Mouse (Mus musculus): Measurements from ENCODE around the gene Elmo2. TPM values are rescaled to one million over a fixed set of nuclear protein-coding genes. Genes with fewer than 3 reads are reported as not detected.

The Elmo2 gene
- polyA plus RNA-seq (2012; rRNA removed), result 139 and 153 TPM in 2 replicates

DNA sequence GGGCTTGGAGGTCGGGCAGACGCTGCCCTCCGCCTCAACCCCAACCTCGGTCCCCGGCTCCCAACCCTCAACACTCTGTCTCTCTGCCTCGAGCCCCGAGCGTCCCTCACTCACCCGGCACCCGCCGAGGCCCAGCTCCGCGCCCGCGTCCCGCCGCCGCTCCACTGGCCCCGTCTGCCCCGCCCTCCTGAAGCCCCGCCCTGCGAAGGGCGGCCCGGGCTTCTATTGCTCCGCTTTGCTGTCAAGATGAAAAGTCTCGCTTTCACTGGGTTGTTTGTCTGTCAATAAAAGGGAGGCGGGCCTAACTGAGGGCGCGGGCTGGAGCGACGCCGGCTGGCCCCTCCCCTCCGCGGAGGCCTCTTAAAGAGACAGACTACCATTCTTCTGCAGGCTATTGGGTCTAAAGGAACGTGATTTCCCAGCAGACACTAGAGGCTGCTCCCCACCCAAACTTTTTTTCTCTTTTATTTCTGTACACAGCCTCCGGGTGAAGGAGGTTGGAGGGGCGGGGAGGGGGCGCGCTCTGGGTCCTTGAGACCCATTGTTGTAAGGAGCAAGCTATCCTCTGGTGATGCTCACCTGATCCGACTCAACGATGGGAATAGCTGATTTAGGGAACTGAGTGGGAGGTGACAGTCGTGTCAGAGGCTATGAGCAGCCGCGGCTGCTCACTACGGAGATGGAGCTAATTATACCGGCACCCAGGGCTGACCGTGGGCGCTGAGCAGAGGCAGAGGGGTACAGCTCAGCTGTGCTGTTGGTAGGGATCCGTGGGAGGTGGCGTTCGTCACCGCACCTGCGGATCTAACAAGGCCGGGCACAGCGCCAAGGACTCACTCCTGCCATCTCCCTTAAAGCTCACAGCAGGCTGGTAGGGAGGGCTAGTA lies at the start of gene Elmo2:
Gene Elmo2 (minus strand): TSS at position 176 of the 887 bp plus-strand sequence.
- H3K4me3 ChIP-seq (ENCODE audit: insufficient read depth, low read length), result peak within 1 kb of the TSS; percentile 91
- H3K27ac ChIP-seq (ENCODE audit: insufficient read depth, low read length), result peak within 1 kb of the TSS; percentile 73
- peaks cover 13% of the 10 kb centered on the region for H3K4me1 ChIP-seq (ENCODE audit: control insufficient read depth, insufficient read depth, low read length)
- no peak for TF ChIP-seq CTCF (IDR thresholded peaks at IDR 0.05; ENCODE audit: extremely low read depth, insufficient read depth, low read length)
- peak; percentile 70; the same call in 1 of the 2 replicates for TF ChIP-seq POLR2A (IDR thresholded peaks at IDR 0.05; ENCODE audit: extremely low read depth, insufficient read depth, low read length)

DNA sequence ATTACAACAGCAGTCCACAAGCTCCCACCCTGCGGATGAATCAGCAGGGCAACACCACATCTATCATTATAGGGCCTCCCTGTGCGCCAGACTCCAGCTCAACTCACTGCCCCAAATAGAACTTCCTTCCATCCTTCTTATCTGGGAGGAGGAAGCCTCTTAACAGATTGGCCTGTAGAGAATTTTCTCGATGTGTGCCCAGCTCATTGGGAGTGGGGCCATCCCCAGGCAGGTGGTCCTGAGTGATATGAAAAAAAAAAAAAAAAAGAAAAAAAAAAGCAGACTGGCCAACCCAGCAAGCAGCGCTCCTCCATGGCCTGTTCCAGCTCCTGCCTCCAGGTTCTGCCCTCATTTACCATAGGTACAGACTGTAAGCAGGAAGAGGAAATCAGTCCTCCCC lies 49.7 kb upstream of the Elmo2 start:
- no peak for TF ChIP-seq CTCF (IDR thresholded peaks at IDR 0.05; ENCODE audit: extremely low read depth, insufficient read depth, low read length)
- no peak for TF ChIP-seq POLR2A (IDR thresholded peaks at IDR 0.05; ENCODE audit: extremely low read depth, insufficient read depth, low read length)
- Histone ChIP-seq H3K27ac (ENCODE audit: insufficient read depth, low read length) (no peak overlapping the region), H3K4me1 (ENCODE audit: control insufficient read depth, insufficient read depth, low read length) (peaks cover 5% of the 10 kb centered on the region; the same call in 1 of the 2 replicates), H3K4me3 (ENCODE audit: insufficient read depth, low read length) (no peak overlapping the region)

DNA sequence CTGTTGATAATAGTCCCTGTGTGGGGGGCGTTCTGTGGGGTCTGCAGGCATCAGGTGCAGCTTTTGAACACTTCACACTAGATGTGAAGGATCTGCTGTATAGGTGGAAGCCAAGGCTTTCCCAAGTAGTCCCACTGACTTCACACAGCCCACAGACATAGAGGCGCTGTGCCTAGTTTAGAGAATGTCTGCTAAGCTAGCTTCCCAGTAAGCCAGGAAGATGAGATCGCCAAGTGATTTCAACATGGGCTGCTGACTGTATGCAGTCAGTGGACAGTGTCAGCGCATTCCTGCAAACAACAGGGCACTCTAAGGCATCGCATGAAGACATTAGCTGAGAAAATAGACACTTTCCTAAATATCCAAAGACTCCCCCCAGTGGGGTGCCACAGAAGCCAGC lies 49.2 kb upstream of the Elmo2 start:
- TF ChIP-seq CTCF (IDR thresholded peaks at IDR 0.05; ENCODE audit: extremely low read depth, insufficient read depth, low read length), result no peak
- TF ChIP-seq POLR2A (IDR thresholded peaks at IDR 0.05; ENCODE audit: extremely low read depth, insufficient read depth, low read length), result no peak
- Histone ChIP-seq H3K4me3 (ENCODE audit: insufficient read depth, low read length) (no peak overlapping the region), H3K27ac (ENCODE audit: insufficient read depth, low read length) (no peak overlapping the region), H3K4me1 (ENCODE audit: control insufficient read depth, insufficient read depth, low read length) (peaks cover 5% of the 10 kb centered on the region; the same call in 1 of the 2 replicates)

DNA sequence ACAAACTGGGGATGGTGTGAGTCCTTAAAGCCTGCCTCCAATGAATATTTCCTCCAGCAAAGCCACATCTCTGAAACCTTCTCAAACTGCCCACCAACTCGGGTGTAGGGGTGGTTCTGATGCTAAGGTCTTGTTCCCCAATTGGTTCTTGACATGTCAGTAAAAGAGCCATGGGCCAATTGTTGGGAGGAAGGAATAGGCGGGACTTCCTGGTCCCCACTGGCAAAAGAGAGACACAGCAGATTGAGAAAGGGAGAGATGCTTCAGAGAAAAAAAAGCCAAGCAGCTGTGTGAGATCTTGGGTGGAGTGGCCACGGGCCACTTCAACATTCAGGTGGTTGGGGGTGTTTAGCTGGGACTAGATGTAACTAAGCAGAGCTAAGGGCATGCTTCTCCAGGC lies 44.8 kb upstream of the Elmo2 start:
- TF ChIP-seq POLR2A (IDR thresholded peaks at IDR 0.05; ENCODE audit: extremely low read depth, insufficient read depth, low read length) (no peak), CTCF (IDR thresholded peaks at IDR 0.05; ENCODE audit: extremely low read depth, insufficient read depth, low read length) (no peak)
- H3K4me1 ChIP-seq (ENCODE audit: control insufficient read depth, insufficient read depth, low read length), result no peaks in the 10 kb centered on the region
- H3K27ac ChIP-seq (ENCODE audit: insufficient read depth, low read length), result no peak overlapping the region
- H3K4me3 ChIP-seq (ENCODE audit: insufficient read depth, low read length), result no peak overlapping the region

DNA sequence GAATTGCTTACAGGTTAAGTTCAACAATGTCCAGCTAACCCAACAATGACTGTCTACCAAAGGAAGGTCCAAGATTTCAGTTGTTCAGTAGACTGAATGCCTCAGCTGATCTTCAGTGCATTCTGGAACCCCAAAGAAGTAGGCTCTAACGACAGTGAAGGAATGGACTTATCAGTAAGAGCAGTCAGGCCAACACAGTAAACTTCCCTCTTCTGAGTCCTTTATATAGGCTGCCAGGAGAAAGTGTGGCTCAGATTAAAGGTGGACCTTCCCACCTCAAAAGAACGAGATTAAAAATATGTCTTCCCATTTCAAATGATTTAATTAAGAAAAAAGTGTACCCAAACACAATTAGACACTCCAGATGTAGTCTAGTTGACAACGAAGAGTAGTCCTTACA lies 44.1 kb upstream of the Elmo2 start:
- no peak overlapping the region for H3K4me3 ChIP-seq (ENCODE audit: insufficient read depth, low read length)
- no peaks in the 10 kb centered on the region for H3K4me1 ChIP-seq (ENCODE audit: control insufficient read depth, insufficient read depth, low read length)
- H3K27ac ChIP-seq (ENCODE audit: insufficient read depth, low read length), result no peak overlapping the region
- TF ChIP-seq POLR2A (IDR thresholded peaks at IDR 0.05; ENCODE audit: extremely low read depth, insufficient read depth, low read length) (no peak), CTCF (IDR thresholded peaks at IDR 0.05; ENCODE audit: extremely low read depth, insufficient read depth, low read length) (no peak)

DNA sequence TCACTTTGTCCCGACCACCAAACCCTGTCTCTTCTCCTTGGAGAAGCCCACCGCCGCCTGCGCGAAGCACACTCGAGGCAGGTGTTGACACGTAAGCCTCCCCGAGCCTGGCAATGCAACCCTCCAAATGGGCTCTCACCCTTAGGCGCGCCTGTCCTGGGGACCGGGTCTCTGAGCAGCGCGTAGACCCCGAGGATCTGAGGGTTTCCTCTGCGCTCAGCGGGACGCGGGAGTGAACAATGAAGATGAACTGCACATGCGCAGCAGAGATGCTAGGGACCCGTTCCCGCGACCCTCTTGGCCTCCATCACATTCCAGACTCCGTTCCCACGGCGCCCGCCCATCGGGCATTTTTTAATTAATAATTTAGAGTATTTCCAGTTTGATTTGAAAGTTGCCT lies 42.2 kb upstream of the Elmo2 start, which contains the start of gene Zfp663:
Gene Zfp663 (minus strand): TSS at position 234 of the 400 bp plus-strand sequence.
- Histone ChIP-seq H3K27ac (ENCODE audit: insufficient read depth, low read length) (no peak within 1 kb of the TSS), H3K4me3 (ENCODE audit: insufficient read depth, low read length) (no peak within 1 kb of the TSS), H3K4me1 (ENCODE audit: control insufficient read depth, insufficient read depth, low read length) (no peaks in the 10 kb centered on the region)
- no peak for TF ChIP-seq CTCF (IDR thresholded peaks at IDR 0.05; ENCODE audit: extremely low read depth, insufficient read depth, low read length)
- no peak for TF ChIP-seq POLR2A (IDR thresholded peaks at IDR 0.05; ENCODE audit: extremely low read depth, insufficient read depth, low read length)

DNA sequence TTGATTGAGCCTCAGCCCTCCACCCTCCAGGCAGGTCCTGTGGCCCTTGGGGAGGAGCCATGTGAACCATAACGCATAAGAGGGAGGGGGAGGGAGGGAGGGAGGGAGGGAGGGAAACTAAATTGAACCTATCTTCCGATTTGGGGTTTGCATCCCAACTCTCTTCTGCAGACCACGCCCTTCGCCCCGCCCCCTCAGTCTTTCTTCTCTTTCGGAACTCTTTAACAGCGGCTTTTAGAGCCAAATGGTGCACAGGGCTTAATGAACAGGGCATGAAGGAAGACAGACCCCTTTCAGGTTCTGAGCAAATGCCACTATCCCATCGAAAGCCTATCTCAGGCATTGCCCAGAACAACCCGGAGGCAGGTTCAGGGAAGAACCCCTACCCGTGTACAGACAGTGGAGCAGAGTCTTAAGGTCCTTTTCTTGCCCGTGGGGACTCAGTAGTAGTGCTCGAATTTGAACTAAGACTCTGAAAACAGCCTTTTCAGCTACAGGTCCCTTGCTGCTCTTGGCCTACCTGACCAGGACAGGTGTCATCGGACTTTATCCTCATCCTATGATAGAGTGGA lies 41.7 kb upstream of the Elmo2 start:
- Histone ChIP-seq H3K4me1 (ENCODE audit: control insufficient read depth, insufficient read depth, low read length) (no peaks in the 10 kb centered on the region), H3K4me3 (ENCODE audit: insufficient read depth, low read length) (no peak overlapping the region), H3K27ac (ENCODE audit: insufficient read depth, low read length) (no peak overlapping the region)
- TF ChIP-seq POLR2A (IDR thresholded peaks at IDR 0.05; ENCODE audit: extremely low read depth, insufficient read depth, low read length), result no peak
- no peak for TF ChIP-seq CTCF (IDR thresholded peaks at IDR 0.05; ENCODE audit: extremely low read depth, insufficient read depth, low read length)

DNA sequence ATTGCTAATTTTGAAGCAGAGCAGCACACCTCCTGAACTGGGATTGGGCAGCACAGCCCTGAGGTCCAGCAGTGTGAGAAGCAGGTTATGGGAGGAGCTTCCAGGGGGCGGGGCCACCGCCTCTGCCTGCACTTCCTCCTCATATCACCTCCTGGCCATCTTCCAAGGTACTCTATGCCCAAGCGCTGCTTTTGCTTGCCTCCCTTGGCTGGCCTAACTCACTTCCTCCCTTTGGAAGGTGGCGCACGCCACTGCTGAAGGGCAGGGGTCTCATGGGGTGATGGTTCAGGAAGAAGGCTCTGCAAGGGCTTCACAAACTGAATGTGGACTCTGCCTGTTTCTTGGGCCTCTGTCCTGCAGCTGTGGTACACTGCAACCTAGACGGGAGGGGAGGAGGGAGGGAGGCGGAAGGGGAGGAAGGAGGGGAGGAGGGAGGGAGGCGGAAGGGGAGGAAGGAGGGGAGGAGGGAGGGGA lies 40.8 kb upstream of the Elmo2 start:
- TF ChIP-seq POLR2A (IDR thresholded peaks at IDR 0.05; ENCODE audit: extremely low read depth, insufficient read depth, low read length) (no peak), CTCF (IDR thresholded peaks at IDR 0.05; ENCODE audit: extremely low read depth, insufficient read depth, low read length) (no peak)
- Histone ChIP-seq H3K4me3 (ENCODE audit: insufficient read depth, low read length) (no peak overlapping the region), H3K27ac (ENCODE audit: insufficient read depth, low read length) (no peak overlapping the region), H3K4me1 (ENCODE audit: control insufficient read depth, insufficient read depth, low read length) (no peaks in the 10 kb centered on the region)

DNA sequence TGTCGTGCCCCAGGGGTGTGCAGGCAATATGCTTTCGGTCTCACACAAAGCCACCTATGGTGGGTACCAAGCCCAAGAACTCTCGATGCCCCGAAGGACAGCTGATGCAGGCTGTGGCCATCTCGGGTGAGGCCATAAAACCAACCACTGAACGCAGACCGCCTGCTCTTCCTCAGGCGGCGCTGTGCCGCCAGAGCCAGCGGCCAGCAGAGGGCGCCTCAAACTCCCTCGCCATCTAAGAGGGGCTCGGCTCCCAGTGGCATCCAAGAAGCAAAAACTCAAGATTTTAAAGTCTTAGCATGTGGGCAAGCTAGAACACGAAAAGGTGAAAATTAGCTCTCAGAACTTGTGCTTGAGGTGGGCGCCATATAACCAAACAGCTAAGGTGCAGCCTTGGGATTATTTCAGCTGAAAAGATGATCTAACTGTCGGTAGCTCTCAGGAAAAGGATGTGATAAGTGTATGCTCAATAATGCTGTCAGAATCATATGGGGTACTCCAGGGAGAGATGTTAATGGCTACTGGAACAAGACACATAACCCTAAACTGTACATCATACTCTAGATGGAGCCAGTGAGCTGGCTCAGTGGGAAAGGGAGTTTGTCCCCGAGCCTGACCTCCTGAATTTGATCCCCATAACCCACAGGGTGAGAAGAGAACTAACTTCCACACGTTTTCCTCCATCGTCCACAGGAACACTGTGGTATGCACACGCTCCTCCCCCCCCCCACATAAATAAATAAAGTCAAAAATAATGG lies 38.2 kb upstream of the Elmo2 start:
- Histone ChIP-seq H3K4me1 (ENCODE audit: control insufficient read depth, insufficient read depth, low read length) (no peaks in the 10 kb centered on the region), H3K4me3 (ENCODE audit: insufficient read depth, low read length) (no peak overlapping the region), H3K27ac (ENCODE audit: insufficient read depth, low read length) (no peak overlapping the region)
- TF ChIP-seq CTCF (IDR thresholded peaks at IDR 0.05; ENCODE audit: extremely low read depth, insufficient read depth, low read length), result peak; percentile 69
- no peak for TF ChIP-seq POLR2A (IDR thresholded peaks at IDR 0.05; ENCODE audit: extremely low read depth, insufficient read depth, low read length)

Measured in cortical plate, adult 2 months (tissue).